Mouse (Mus musculus): ENCODE measurements around the gene Pde4a. TPM values are rescaled to one million over a fixed set of nuclear protein-coding genes. Genes with fewer than 3 reads are reported as not detected.

Gene Pde4a
- polyA plus RNA-seq, 1 experiment = 9.5 TPM

- no peaks in the 10 kb centered on the region for H3K9me3 ChIP-seq (replicated peaks; ENCODE audit: control insufficient read depth, insufficient read depth, low read length, poor library complexity, severe bottlenecking)
- no peak overlapping the region for H3K4me3 ChIP-seq (ENCODE audit: low read depth, low read length)
- no peaks in the 10 kb centered on the region for H3K4me1 ChIP-seq (ENCODE audit: control insufficient read depth, insufficient read depth, low read length)
- H3K9ac ChIP-seq (ENCODE audit: low read depth, poor library complexity, severe bottlenecking) = no peak overlapping the region
- TF ChIP-seq CTCF (IDR thresholded peaks at IDR 0.05; ENCODE audit: low read depth, low read length) (no peak), POLR2A (IDR thresholded peaks at IDR 0.05; ENCODE audit: insufficient read depth, low read length) (no peak), EP300 (IDR thresholded peaks at IDR 0.05; ENCODE audit: insufficient read depth, low read depth, low read length) (no peak)
- no peak overlapping the region for H3K27ac ChIP-seq (ENCODE audit: insufficient read depth, low read length)
- no peaks in the 10 kb centered on the region for H3K36me3 ChIP-seq (ENCODE audit: control insufficient read depth, insufficient read depth, low read length, poor library complexity, severe bottlenecking)
- no peaks in the 10 kb centered on the region for H3K27me3 ChIP-seq (ENCODE audit: control insufficient read depth, insufficient read depth, low read length, poor library complexity, severe bottlenecking)
Observed at GRCm38 (mm10) chr9:21126259-21126627, 39.3 kb upstream of the Pde4a start.

GRCm38 (mm10) chr9:21131059-21131956 lies 34.2 kb upstream of the Pde4a start, which contains the start of gene Tyk2:
TSS of gene Tyk2 (minus strand) at chr9:21131243.
- no peaks in the 10 kb centered on the region for H3K36me3 ChIP-seq (ENCODE audit: control insufficient read depth, insufficient read depth, low read length, poor library complexity, severe bottlenecking)
- peak within 1 kb of the TSS; percentile 73 for H3K4me3 ChIP-seq (ENCODE audit: low read depth, low read length)
- peak within 1 kb of the TSS; percentile 6; the same call in 1 of the 2 replicates for H3K27ac ChIP-seq (ENCODE audit: insufficient read depth, low read length)
- TF ChIP-seq EP300 (IDR thresholded peaks at IDR 0.05; ENCODE audit: insufficient read depth, low read depth, low read length) (no peak), POLR2A (IDR thresholded peaks at IDR 0.05; ENCODE audit: insufficient read depth, low read length) (peak; percentile 85)
- H3K27me3 ChIP-seq (ENCODE audit: control insufficient read depth, insufficient read depth, low read length, poor library complexity, severe bottlenecking) = no peaks in the 10 kb centered on the region
- H3K9ac ChIP-seq (ENCODE audit: low read depth, poor library complexity, severe bottlenecking) = peak within 1 kb of the TSS; percentile 15
- no peaks in the 10 kb centered on the region for H3K4me1 ChIP-seq (ENCODE audit: control insufficient read depth, insufficient read depth, low read length)
- H3K9me3 ChIP-seq (replicated peaks; ENCODE audit: control insufficient read depth, insufficient read depth, low read length, poor library complexity, severe bottlenecking) = no peaks in the 10 kb centered on the region

GRCm38 (mm10) chr9:21132102-21132775 lies 33.3 kb upstream of the Pde4a start:
- no peak overlapping the region for H3K9ac ChIP-seq (ENCODE audit: low read depth, poor library complexity, severe bottlenecking)
- no peak overlapping the region for H3K4me3 ChIP-seq (ENCODE audit: low read depth, low read length)
- H3K36me3 ChIP-seq (ENCODE audit: control insufficient read depth, insufficient read depth, low read length, poor library complexity, severe bottlenecking) = no peaks in the 10 kb centered on the region
- TF ChIP-seq EP300 (IDR thresholded peaks at IDR 0.05; ENCODE audit: insufficient read depth, low read depth, low read length) (no peak), CTCF (IDR thresholded peaks at IDR 0.05; ENCODE audit: low read depth, low read length) (peak; percentile 56)
- no peak overlapping the region for H3K27ac ChIP-seq (ENCODE audit: insufficient read depth, low read length)
- H3K9me3 ChIP-seq (replicated peaks; ENCODE audit: control insufficient read depth, insufficient read depth, low read length, poor library complexity, severe bottlenecking) = no peaks in the 10 kb centered on the region
- no peaks in the 10 kb centered on the region for H3K4me1 ChIP-seq (ENCODE audit: control insufficient read depth, insufficient read depth, low read length)
- no peaks in the 10 kb centered on the region for H3K27me3 ChIP-seq (ENCODE audit: control insufficient read depth, insufficient read depth, low read length, poor library complexity, severe bottlenecking)

GRCm38 (mm10) chr9:21133064-21133707 lies 32.3 kb upstream of the Pde4a start:
- TF ChIP-seq CTCF (IDR thresholded peaks at IDR 0.05; ENCODE audit: low read depth, low read length) (no peak), POLR2A (IDR thresholded peaks at IDR 0.05; ENCODE audit: insufficient read depth, low read length) (no peak), EP300 (IDR thresholded peaks at IDR 0.05; ENCODE audit: insufficient read depth, low read depth, low read length) (no peak)
- Histone ChIP-seq H3K27me3 (ENCODE audit: control insufficient read depth, insufficient read depth, low read length, poor library complexity, severe bottlenecking) (no peaks in the 10 kb centered on the region), H3K27ac (ENCODE audit: insufficient read depth, low read length) (no peak overlapping the region), H3K9me3 (replicated peaks; ENCODE audit: control insufficient read depth, insufficient read depth, low read length, poor library complexity, severe bottlenecking) (no peaks in the 10 kb centered on the region), H3K36me3 (ENCODE audit: control insufficient read depth, insufficient read depth, low read length, poor library complexity, severe bottlenecking) (no peaks in the 10 kb centered on the region), H3K4me1 (ENCODE audit: control insufficient read depth, insufficient read depth, low read length) (no peaks in the 10 kb centered on the region), H3K4me3 (ENCODE audit: low read depth, low read length) (no peak overlapping the region), H3K9ac (ENCODE audit: low read depth, poor library complexity, severe bottlenecking) (no peak overlapping the region)

- Histone ChIP-seq H3K27ac (ENCODE audit: insufficient read depth, low read length) (no peak overlapping the region), H3K9ac (ENCODE audit: low read depth, poor library complexity, severe bottlenecking) (no peak overlapping the region), H3K36me3 (ENCODE audit: control insufficient read depth, insufficient read depth, low read length, poor library complexity, severe bottlenecking) (peaks cover 5% of the 10 kb centered on the region), H3K4me1 (ENCODE audit: control insufficient read depth, insufficient read depth, low read length) (no peaks in the 10 kb centered on the region), H3K9me3 (replicated peaks; ENCODE audit: control insufficient read depth, insufficient read depth, low read length, poor library complexity, severe bottlenecking) (no peaks in the 10 kb centered on the region), H3K4me3 (ENCODE audit: low read depth, low read length) (no peak overlapping the region), H3K27me3 (ENCODE audit: control insufficient read depth, insufficient read depth, low read length, poor library complexity, severe bottlenecking) (no peaks in the 10 kb centered on the region)
- TF ChIP-seq POLR2A (IDR thresholded peaks at IDR 0.05; ENCODE audit: insufficient read depth, low read length) (no peak), CTCF (IDR thresholded peaks at IDR 0.05; ENCODE audit: low read depth, low read length) (no peak), EP300 (IDR thresholded peaks at IDR 0.05; ENCODE audit: insufficient read depth, low read depth, low read length) (no peak)
Observed at GRCm38 (mm10) chr9:21134595-21135328, 30.8 kb upstream of the Pde4a start.

Data from ES-Bruce4 (cell line).